Mouse (Mus musculus): ENCODE measurements around the gene Jade1. TPM values are rescaled to one million over a fixed set of nuclear protein-coding genes. Genes with fewer than 3 reads are reported as not detected.

The Jade1 gene
- total and polyA plus RNA-seq, 2 experiments from 2014 or later: 16.7 to 21.8 TPM

DNA sequence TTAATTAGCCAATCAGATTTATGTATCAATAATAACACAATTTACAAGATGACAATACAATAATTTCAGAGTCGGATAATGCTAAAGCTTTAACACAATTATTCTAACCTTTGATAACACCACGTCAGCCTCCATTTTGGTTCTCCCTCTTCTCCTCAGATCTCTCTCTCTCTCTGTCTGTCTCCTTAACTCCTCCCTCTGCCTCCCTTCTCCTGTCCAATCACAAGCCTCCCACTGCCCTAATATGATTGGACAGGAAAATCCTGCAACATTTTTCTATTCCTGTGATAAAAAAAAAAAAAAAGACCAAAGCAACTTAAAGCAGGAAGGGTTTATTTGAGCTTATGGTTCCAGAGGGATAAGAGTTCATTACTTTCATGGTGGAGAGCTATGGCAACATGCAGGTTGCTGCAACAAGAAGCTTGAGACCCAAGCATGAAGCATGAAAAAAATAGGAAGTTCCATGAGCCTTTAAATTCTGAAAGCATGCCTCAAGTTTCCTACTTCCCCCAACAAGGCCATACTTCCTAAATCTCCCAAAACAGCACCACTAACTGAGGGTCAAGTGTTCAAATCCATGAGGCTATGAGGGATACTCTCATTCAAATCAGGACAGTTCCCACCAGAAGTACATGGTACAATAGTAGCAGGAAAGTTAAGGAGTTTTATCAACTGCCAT, 27.1 kb upstream of the Jade1 start:
- TF ChIP-seq CTCF (IDR thresholded peaks at IDR 0.05): no peak
- ATAC-seq (ENCODE audit: low FRiP score) (no peak), DNase-seq (ENCODE audit: low spot score) (no peak)
- Histone ChIP-seq H3K36me3 (ENCODE audit: insufficient read depth, low read length) (no peaks in the 10 kb centered on the region), H3K9me3 (ENCODE audit: low read length) (no peaks in the 10 kb centered on the region), H3K4me1 (ENCODE audit: insufficient read depth, low read length) (no peaks in the 10 kb centered on the region), H3K4me3 (ENCODE audit: low read depth, low read length) (no peak overlapping the region), H3K9ac (replicated peaks; ENCODE audit: low read length, poor library complexity, severe bottlenecking) (no peak overlapping the region), H3K27me3 (ENCODE audit: insufficient read depth, low read length) (no peaks in the 10 kb centered on the region), H3K27ac (ENCODE audit: low read depth, low read length) (no peak overlapping the region), H3K4me2 (ENCODE audit: low read depth, low read length, poor library complexity, severe bottlenecking) (no peak overlapping the region)
- WGBS: 97% methylated on average over 2 of the region's 2 CpGs

DNA sequence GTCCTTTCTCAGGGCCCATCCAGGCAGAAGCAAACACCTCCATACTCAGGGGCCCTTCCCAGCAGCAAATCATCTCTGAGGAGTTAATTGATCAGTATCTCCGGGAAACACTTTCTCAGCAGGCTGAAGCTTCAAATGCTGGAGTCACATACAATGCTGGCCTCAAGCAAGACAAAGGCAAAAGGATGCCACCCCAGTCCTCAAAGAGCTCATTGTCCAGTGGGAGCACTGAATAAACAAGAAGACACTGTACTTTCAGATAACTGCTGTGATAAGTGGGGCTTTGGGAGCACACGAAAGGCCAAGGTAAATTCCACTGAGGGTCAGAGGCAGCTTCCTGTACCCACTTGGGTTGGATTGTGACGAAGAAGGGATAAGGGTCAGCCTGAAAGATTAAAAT, 25.4 kb upstream of the Jade1 start:
- DNase-seq (ENCODE audit: low spot score): no peak
- no peak for ATAC-seq (ENCODE audit: low FRiP score)
- Histone ChIP-seq H3K9me3 (ENCODE audit: low read length) (no peaks in the 10 kb centered on the region), H3K4me2 (ENCODE audit: low read depth, low read length, poor library complexity, severe bottlenecking) (no peak overlapping the region), H3K36me3 (ENCODE audit: insufficient read depth, low read length) (no peaks in the 10 kb centered on the region), H3K27me3 (ENCODE audit: insufficient read depth, low read length) (no peaks in the 10 kb centered on the region), H3K27ac (ENCODE audit: low read depth, low read length) (no peak overlapping the region), H3K9ac (replicated peaks; ENCODE audit: low read length, poor library complexity, severe bottlenecking) (no peak overlapping the region), H3K4me1 (ENCODE audit: insufficient read depth, low read length) (no peaks in the 10 kb centered on the region), H3K4me3 (ENCODE audit: low read depth, low read length) (no peak overlapping the region)
- 67% methylated on average over 3 of the region's 3 CpGs for WGBS
- TF ChIP-seq CTCF (IDR thresholded peaks at IDR 0.05): no peak

DNA sequence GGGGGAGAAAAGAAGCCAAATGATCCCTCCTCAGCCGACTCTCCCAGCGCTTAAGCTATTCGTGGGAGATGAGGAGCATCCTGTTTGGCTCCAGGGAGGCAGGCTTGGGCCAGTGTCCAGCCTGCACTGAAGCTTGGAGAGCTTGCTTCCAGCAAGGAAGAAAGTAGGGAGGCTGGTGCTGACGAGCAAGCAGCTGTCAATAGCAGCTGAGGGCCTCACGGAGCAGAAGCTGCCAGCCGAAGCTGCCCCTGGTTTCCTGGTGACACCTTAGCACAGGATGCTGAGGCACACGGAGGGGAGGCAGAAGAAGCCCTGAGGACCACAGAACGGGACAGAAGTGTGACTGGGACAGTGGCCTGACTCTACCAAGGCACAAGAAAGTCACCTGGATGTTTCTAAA, 24.0 kb upstream of the Jade1 start:
- DNase-seq (ENCODE audit: low spot score): no peak
- Histone ChIP-seq H3K4me2 (ENCODE audit: low read depth, low read length, poor library complexity, severe bottlenecking) (no peak overlapping the region), H3K9me3 (ENCODE audit: low read length) (no peaks in the 10 kb centered on the region), H3K4me1 (ENCODE audit: insufficient read depth, low read length) (no peaks in the 10 kb centered on the region), H3K4me3 (ENCODE audit: low read depth, low read length) (no peak overlapping the region), H3K9ac (replicated peaks; ENCODE audit: low read length, poor library complexity, severe bottlenecking) (no peak overlapping the region), H3K27ac (ENCODE audit: low read depth, low read length) (no peak overlapping the region), H3K27me3 (ENCODE audit: insufficient read depth, low read length) (no peaks in the 10 kb centered on the region), H3K36me3 (ENCODE audit: insufficient read depth, low read length) (no peaks in the 10 kb centered on the region)
- no peak for TF ChIP-seq CTCF (IDR thresholded peaks at IDR 0.05)
- no peak for ATAC-seq (ENCODE audit: low FRiP score)
- 46% methylated on average over 8 of the region's 8 CpGs for WGBS

DNA sequence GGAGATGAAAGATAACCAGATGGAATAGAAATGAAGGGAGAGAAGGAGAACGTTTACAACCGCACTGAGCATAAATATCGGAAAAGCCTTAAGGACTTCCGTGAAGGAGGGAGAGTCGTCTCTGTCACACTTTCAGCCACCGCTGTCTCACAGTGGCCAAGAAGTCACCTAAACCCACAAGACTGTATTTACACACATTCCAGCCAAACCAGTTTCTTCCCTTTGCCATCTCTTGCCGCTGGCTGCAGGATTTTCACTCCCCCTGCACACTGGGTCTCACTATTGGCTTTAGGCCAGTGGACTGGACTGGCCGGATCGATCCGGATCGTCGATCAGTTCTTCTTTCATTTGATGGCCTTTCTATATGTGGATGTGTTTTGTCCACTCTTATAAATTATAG, 23.4 kb upstream of the Jade1 start:
- no peaks in the 10 kb centered on the region for H3K4me1 ChIP-seq (ENCODE audit: insufficient read depth, low read length)
- H3K4me3 ChIP-seq (ENCODE audit: low read depth, low read length): no peak overlapping the region
- ATAC-seq (ENCODE audit: low FRiP score) (no peak), DNase-seq (ENCODE audit: low spot score) (no peak)
- no peak overlapping the region for H3K9ac ChIP-seq (replicated peaks; ENCODE audit: low read length, poor library complexity, severe bottlenecking)
- no peak overlapping the region for H3K27ac ChIP-seq (ENCODE audit: low read depth, low read length)
- no peak for TF ChIP-seq CTCF (IDR thresholded peaks at IDR 0.05)
- H3K27me3 ChIP-seq (ENCODE audit: insufficient read depth, low read length): no peaks in the 10 kb centered on the region
- no peaks in the 10 kb centered on the region for H3K9me3 ChIP-seq (ENCODE audit: low read length)
- no peak overlapping the region for H3K4me2 ChIP-seq (ENCODE audit: low read depth, low read length, poor library complexity, severe bottlenecking)
- H3K36me3 ChIP-seq (ENCODE audit: insufficient read depth, low read length): no peaks in the 10 kb centered on the region
- WGBS: 89% methylated on average over 12 of the region's 12 CpGs

DNA sequence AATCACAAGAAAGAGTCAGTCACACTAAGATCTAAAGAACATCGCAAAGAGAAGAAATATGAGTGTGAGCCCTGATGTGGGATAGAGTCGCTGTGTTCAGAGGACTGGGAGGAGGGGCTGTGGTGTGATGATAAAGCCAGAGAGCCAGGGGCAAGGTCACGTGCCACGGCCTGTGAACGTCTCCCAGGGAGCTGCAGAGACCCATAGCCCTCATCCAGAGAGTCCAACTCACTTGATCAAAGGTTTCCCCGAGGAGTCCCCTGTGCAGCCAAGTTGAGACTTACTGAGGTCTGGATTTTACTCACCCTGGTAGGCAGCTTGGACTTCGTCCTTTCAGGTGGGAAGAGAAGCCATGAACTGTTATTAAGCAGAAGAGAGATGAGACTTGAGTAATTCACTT, 21.9 kb upstream of the Jade1 start:
- H3K4me3 ChIP-seq (ENCODE audit: low read depth, low read length): no peak overlapping the region
- H3K9ac ChIP-seq (replicated peaks; ENCODE audit: low read length, poor library complexity, severe bottlenecking): no peak overlapping the region
- TF ChIP-seq CTCF (IDR thresholded peaks at IDR 0.05): no peak
- no peaks in the 10 kb centered on the region for H3K27me3 ChIP-seq (ENCODE audit: insufficient read depth, low read length)
- DNase-seq (ENCODE audit: low spot score) (no peak), ATAC-seq (ENCODE audit: low FRiP score) (no peak)
- H3K27ac ChIP-seq (ENCODE audit: low read depth, low read length): no peak overlapping the region
- no peaks in the 10 kb centered on the region for H3K9me3 ChIP-seq (ENCODE audit: low read length)
- H3K4me2 ChIP-seq (ENCODE audit: low read depth, low read length, poor library complexity, severe bottlenecking): no peak overlapping the region
- H3K4me1 ChIP-seq (ENCODE audit: insufficient read depth, low read length): no peaks in the 10 kb centered on the region
- 62% methylated on average over 7 of the region's 7 CpGs for WGBS
- H3K36me3 ChIP-seq (ENCODE audit: insufficient read depth, low read length): no peaks in the 10 kb centered on the region

DNA sequence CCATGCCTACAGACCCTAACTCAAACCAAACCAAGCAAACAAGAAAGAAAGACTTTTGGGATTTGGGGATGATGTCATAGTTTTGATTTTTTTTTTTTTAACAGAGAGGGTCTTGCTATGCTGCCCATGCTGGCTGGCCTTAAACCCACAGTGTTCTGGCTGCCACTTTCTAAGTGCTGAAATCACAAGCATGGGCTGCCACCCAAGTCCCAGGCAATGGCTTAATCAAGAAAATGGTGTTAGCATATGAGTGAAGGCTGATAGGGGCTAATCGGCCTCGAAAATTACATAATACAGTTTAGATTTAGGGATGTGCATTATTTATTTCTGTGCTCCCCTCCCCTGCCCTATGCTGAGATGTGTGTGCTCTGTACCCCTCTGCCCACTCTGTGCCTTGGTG, 17.6 kb upstream of the Jade1 start:
- no peaks in the 10 kb centered on the region for H3K36me3 ChIP-seq (ENCODE audit: insufficient read depth, low read length)
- no peaks in the 10 kb centered on the region for H3K9me3 ChIP-seq (ENCODE audit: low read length)
- H3K27me3 ChIP-seq (ENCODE audit: insufficient read depth, low read length): no peaks in the 10 kb centered on the region
- H3K27ac ChIP-seq (ENCODE audit: low read depth, low read length): no peak overlapping the region
- no peak for TF ChIP-seq CTCF (IDR thresholded peaks at IDR 0.05)
- ATAC-seq (ENCODE audit: low FRiP score) (no peak), DNase-seq (ENCODE audit: low spot score) (no peak)
- H3K4me3 ChIP-seq (ENCODE audit: low read depth, low read length): no peak overlapping the region
- no peak overlapping the region for H3K9ac ChIP-seq (replicated peaks; ENCODE audit: low read length, poor library complexity, severe bottlenecking)
- H3K4me1 ChIP-seq (ENCODE audit: insufficient read depth, low read length): no peaks in the 10 kb centered on the region
- no peak overlapping the region for H3K4me2 ChIP-seq (ENCODE audit: low read depth, low read length, poor library complexity, severe bottlenecking)
- 92% methylated on average over 2 of the region's 2 CpGs for WGBS
